Mouse (Mus musculus): ENCODE results near the gene Cpsf4. TPM values are rescaled to one million over a fixed set of nuclear protein-coding genes. Genes with fewer than 3 reads are reported as not detected.
A peak's percentile ranks its signal among the peaks of the same experiment; 100 is the strongest.
"Not testable (repeated sequence)": the region's sequence is repeated elsewhere in the genome, so short reads cannot be mapped to it uniquely, and the experiment has no call there.

The Cpsf4 gene
- 1 to 10 TPM; 6.7 to 7.2 TPM for total RNA-seq (2021)
- long read RNA-seq, experiment 1, partial matches to known transcripts = 2 of 10 reads
- long read RNA-seq, experiment 1, other reads (novel, unspliced or antisense) = 3 of 10 reads
- long read RNA-seq, experiment 2, partial matches to known transcripts = 0 of 5 reads
- long read RNA-seq, experiment 2, other reads (novel, unspliced or antisense) = 2 of 5 reads

DNA sequence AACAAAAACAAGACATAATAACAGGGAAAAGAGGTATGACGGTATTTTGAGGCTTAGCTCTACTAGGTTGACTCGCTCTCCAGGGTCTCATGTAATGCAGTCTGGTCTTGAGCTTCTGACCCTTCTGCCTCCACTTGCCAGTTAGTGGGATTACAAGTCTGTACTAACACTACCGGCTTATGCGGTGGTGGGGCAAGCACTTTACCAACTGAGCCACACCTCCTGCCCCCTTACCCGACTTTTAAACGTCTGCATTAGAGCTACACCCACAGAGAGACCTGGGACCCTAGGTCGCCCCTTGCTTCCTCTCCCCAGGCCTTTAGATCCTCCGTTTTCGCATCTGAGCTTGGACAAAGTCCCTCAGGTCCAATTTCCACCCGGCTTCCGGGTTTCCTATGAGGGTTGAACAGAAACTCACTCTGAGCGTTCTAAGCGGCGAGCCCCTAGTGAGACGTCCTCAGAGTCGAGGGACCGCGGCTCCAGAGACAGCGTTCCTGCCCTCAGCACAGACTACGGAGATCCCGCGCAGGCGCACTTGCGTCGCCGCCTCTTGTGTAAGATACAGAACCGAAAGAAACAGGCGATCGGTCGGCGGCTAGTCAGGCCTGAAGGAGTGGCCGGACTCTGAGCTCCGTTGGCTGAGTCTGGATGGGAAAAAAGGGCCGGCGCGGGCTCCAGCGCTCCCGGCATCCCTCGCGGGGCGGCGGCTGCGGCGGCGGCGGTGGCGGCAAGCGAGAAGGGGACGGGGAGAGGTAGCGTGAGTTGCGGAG, at the start of gene Cpsf4, which contains the start of gene Ptcd1:
TSS of gene Cpsf4 (plus strand) at position 678 of the 770 bp plus-strand sequence.
TSS of gene Ptcd1 (minus strand) at position 573 of the 770 bp plus-strand sequence.
- peak; percentile 98 for DNase-seq

GRCm38 (mm10) chr5:145118005-145118404, 49.0 kb upstream of the Cpsf4 start:
- no peak for DNase-seq

DNA sequence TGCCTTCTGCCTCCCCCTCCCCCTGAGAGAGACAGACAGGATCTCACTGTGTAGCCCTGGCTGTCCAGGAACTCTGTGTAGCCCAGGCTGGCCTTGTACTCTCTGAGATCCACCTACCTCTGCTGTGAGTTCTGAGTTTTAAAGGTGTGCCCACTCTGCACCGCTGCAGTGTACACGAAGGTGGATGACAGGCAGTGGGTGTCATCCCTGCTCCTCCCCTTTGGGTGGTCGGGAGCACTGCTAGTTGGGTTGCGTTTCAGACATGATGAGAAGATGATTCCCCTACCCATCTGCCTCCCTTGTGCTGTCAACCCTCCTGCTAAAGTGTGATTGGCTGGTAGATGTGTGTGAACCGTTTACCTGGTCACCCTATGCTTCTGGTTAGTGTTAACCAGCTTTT, 48.6 kb upstream of the Cpsf4 start:
- no peak for DNase-seq

- DNase-seq = no peak
These were observed 47.6 kb upstream of the Cpsf4 start for GRCm38 (mm10) chr5:145119385-145119784.

DNA sequence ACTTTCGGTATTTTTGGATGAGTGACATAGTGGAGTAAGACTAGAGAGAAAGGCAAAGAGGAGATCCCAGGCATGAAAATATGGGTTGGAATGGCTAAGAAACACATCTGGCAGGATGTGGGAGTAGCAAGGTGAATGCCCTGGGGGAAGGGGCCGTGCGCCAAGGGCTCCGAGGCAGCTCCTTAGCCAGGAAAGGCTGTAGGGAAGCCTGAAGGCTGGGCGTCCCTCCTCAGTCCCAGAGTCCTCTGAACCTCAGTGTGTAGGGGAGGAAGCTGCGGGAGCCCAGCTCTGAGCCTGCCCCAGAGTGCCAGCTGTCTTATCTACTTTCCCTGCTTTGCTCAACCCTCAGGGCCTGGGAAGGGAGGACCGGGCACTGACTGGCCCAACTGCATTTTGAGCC, 46.1 kb upstream of the Cpsf4 start:
- no peak for DNase-seq

- no peak for DNase-seq
These were observed 43.6 kb upstream of the Cpsf4 start for GRCm38 (mm10) chr5:145123396-145123795.

DNA sequence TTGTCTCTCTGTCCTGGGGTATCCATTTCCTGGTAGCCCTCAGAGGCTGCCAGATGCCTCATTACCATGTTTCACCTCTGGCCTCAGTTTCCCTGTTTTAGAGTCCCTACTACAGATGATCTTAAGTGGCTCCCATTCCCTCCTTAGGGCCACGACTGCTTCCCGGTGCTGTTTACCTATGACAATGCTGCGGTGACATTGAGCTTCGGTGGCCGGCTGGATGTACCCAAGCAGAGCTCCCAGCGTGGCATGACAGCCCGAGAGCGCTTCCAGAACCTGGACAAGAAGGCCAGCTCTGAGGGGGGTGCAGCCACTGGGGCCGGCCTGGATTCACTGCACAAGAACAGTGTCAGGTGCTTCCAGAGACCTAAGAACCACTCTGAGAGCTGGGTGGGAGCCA, 40.4 kb upstream of the Cpsf4 start:
- DNase-seq = no peak

DNA sequence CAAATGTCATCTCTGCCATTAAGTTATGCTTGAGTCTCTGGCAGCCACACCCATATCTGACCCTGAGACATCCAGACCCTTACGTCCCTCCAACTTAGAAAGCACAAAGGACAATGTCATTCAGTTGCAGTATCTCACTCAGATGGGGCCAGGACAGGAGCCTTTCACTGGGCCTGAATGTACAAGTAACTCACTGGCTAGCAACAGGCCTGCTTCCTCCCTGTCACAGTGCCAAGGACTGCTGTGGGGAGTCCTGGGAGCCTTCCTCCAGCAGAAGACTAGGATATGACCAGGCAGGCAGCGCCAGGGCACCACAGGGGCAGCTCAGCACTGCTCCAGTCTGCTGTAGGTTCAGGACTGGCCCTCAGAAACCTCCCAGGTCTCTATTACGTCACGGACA, 37.9 kb upstream of the Cpsf4 start:
- DNase-seq = no peak

- not testable (repeated sequence) for DNase-seq
These were observed 37.2 kb upstream of the Cpsf4 start for GRCm38 (mm10) chr5:145129773-145130172.

- DNase-seq = no peak
These were observed 36.8 kb upstream of the Cpsf4 start for GRCm38 (mm10) chr5:145130191-145130590.

DNA sequence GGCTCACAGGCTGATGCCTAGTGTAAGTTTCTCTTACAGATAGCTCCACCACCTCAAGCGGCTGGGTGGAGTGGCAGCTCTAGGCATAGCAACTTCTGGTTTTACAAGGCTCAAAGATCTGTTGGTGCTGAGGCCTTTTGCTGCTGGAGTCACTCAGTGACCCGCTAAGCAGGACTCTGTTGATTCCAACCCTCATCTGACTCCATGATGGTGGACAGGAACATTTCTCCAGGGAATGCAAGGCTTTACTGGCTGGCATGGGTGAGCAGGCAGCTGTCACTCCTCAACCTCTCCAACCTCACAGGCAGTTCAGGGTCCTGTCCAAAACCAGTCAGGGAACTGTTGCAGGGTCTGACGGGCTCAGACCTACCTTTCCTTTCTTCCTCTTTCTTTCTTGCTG, 36.0 kb upstream of the Cpsf4 start:
- DNase-seq = no peak

DNA sequence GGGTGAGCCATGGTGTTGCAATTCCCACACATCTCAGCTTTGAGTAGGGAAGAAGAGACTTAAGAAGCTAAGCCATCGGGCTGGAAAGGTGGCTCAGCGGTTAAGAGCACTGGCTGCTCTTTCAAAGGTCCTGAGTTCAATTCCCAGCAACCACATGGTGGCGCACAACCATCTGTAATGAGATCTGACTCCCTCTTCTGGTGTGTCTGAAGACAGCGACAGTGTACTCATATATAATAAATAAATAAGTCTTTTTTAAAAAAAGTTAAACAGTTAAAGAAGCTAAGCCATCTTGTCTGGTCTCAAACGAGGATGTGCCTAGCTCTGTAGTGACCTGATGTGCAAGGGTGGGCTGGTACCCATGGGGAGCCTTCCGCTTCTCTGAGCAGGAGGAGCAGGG, 33.7 kb upstream of the Cpsf4 start:
- DNase-seq = not testable (repeated sequence)

DNA sequence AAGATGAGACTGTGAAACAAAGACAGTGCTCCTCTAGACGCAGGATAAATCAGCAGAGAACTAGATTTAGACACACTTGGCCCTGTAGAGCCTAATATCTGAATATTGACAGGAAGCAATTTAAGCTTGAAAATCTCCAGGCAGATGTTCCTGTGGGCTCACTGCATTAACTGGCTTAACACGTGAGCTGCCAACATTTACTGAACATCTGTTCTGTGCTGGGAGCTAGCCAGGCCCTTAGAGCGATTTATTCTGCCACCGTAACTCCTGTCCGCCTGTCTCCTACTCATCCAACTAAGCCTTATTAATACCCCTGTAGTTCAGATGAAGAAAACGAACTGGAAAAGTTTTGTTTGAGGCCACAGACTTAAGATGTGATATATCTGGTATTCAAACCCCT, 28.2 kb upstream of the Cpsf4 start:
- no peak for DNase-seq

GRCm38 (mm10) chr5:145139571-145140519, 27.2 kb upstream of the Cpsf4 start, which contains the start of the genes Pdap1 and Bud31:
Pdap1 (minus strand) TSS chr5:145140238.
Bud31 (plus strand) TSS chr5:145140362.
- DNase-seq = peak; percentile 90

GRCm38 (mm10) chr5:145140611-145141010, 26.4 kb upstream of the Cpsf4 start:
- DNase-seq = no peak

- DNase-seq = no peak
These were observed 19.3 kb upstream of the Cpsf4 start for GRCm38 (mm10) chr5:145147748-145148147.

DNA sequence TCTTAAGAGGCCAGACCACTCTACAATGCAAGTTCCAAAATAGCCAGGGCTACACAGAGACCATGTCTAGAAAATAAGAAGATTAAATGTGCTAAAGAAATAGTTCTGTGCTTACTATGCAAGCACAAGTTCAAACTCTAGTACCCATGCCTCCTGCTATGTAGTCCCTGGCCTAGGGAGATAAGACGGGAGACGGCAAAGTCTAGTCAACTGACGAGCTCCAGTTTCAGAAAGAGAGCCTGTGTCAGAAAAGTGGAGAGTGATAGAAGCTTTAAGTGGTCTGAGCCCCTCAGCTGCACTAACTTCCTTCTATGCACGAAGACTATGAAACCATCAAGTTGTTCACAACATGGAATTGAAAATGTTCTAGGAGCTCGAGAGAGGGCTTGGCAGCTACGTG, 17.7 kb upstream of the Cpsf4 start:
- DNase-seq = no peak

- no peak for DNase-seq
These were observed 14.3 kb upstream of the Cpsf4 start for GRCm38 (mm10) chr5:145152690-145153089.

GRCm38 (mm10) chr5:145161361-145161760, 5.7 kb upstream of the Cpsf4 start:
- DNase-seq = no peak

DNA sequence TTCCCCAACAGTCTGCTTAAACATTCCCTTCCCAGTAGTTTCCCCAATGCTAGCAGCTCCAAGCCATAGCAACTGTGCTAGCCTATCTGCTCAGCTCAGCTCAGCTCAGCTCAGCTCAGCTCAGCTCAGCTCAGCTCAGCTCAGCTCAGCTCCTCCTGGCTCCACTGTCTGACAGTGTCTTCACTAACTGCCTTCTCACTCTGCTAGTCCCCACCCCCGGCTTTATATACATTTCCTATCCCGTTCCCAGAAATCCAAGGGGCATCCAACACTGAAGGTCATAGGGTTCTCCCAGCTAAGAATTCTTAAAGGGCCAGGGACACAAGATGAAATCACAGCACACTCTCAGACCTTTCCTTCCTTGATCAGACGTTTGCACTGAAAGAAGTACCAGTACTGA, 2.3 kb upstream of the Cpsf4 start:
- no peak for DNase-seq

DNA sequence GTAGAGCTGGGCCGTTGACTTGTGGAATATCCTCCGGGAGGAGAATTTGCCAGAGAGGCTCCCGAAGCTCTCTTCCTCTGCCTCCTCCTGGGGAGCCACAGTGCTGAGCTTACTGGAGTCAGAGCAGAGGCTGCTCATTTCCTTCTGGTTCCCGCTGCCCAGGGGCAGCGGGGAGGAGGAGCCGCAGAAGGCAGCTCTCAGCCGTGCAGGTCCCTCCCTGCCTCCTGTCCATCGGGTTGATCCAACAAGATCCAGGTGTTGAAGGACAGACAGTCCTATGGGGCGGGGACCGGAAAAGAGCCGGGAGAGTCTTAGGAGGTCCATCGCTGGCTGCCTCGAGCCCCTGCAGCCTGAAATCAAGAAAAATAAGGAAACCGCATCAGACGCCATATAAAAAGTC, 1.8 kb upstream of the Cpsf4 start:
- DNase-seq = no peak

DNA sequence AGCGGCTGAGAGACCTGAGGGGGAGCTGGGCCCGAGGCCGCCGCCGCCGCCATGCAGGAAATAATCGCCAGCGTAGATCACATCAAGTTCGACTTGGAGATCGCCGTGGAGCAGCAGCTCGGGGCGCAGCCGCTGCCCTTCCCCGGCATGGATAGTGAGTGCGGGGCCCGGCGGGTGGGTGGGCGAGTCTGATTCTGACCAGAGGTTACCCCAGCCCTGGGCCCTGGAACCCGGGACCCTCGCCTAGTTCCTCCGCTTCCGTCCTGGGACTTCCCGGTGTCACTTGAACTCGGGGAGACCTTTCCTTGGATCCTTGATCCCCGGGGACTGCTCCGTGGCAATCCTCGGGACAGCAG, 271 bp downstream of the Cpsf4 start:
- DNase-seq = no peak
